Mouse (Mus musculus): Measurements from ENCODE around the gene Timm10.

DNA sequence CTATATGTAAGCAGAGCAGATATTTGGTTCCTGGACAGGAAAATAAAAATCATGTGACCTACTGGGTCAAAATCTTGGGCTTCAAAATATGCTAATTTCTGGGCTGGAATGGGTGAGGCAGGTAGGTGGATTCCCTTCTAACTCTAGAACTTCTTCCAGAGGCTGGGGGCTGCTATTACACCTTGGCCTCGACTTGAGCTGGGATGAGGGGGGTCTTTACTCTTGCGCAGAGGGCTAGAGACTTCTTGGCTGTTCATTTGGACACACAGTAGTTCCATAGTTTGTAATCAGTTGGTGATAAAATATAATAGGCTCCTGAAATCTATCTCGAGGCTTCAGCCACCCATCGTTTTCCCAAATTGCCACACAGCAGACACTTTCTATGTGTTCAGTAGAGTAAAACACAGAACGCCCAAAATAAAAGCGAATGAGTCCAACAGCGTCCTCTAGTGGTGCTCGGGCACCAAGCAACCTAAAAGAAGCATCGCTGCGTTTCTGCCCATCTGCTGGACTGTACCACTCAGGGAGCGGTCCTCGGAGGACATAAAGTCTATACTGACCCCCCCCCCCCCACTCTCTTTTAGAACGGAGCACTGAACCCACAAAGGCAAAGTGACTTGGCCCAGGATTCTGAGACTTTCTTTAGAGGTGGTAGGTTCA is 28.8 kb upstream of the Timm10 start:
- TF ChIP-seq CTCF (IDR thresholded peaks at IDR 0.05; ENCODE audit: low read depth) = peak; percentile 96
- TF ChIP-seq EP300 (IDR thresholded peaks at IDR 0.05; ENCODE audit: low read depth) = no peak

All from liver, postnatal 0 days (tissue).